Mouse (Mus musculus): ENCODE results near the gene Mall.

The Mall gene

DNA sequence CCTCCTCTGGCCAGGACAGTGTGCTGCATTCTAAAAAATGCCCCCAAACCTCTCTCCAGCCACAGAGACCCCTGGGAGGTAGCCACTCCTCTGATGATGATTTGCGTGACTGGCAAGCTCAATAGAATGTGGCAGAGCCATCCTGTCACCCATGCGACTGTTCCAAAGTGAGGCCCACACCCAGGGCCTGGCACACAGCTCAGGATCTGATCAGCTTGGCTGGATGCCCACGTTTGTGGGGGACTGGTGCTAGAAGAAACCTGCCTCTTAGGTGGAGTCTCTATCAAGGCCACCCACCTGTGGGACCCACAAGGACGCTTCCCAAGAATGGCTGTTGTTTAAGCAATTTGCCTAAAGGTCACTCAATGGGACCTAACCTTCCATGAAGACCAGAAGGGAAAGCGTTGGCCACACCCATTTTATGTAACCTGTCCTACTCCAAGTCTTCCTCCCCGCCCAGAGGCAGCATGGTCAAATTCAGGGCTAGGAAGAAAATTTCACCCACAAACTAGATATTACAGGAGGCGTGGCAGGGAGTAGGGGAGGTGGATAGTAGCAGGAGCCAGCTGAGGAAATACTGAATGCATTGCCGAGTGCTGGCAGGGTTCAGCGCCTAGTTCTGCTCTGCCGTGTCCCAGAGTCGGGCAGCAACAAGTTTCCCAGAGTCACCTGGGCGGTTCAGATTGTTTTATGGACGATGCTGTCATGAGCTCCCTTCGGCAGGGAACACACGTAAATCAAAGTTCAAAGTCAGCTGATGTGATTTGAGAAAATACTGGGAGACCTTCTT, 876 bp downstream of the Mall start:
- DNase-seq, result no peak

DNA sequence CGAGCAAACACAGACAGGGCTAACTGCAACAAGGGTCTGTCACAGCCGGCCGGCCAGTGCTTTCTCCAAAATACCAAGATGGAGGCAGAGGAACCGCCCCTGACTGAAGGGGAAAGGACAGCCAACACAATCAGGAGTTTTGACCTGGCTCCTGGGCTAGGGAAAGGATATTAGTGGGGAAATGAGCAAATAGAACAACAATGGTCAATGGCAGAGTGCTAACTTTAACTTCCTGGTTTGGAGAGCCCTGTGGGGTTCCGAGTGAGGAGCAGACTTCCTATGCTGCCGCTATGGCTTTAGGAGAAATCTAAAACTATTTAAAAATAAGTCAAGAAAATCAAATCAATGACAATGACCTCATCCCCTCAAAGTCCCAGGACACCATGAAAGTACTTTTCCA, 1.6 kb downstream of the Mall start:
- DNase-seq, result no peak

DNA sequence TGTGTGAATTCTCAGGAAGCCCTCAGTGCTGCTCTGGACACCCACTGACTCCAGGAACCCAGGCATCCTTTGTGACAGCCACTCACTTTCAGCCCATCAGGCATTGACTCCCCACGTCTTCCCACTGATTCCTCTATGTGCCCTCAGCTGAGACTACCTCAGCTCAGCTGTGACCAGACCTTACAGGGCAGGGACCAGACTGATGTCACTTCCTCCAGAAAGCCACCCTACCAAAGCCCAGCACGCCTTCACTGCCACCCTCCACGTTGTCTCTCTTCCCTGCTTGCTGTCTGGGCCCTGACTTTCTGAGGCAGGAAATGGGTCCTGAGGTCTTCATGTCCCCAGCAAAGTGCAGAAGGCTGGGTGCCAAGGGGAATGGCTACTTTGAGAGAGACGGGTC, 6.5 kb downstream of the Mall start:
- no peak for DNase-seq

DNA sequence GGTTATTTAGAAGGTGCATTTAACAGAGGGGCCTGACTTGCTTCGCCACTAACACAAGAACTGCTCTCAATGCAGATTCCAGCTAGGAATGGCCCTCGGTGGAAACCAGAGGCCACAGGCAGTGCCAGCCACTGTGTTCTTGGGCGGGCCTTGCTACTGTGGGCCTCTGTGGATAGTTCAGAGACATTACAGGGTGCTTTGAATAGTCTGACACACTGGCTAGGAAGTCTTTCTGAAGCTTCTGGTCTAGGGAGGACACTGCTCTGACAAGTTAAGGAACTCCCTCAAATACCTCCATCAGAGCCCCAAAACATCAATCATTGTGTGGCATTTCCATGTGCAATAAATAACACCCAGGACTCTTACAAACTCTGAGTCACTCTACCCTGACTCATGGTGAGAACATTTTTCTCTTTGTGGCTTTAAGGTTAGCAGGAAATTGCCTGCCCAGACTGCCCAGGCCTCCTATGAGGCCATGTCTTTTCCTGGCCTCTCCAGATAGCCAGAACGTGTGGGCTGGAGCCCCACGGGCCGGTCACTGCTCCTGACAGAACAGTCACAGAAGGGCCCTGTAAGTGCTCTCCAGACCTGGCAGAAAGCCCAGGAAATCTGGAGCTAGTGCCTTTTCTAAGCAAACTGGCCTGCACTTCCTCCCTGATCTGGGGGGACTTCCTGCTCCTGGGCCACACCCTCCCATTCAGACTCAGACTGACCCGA, 7.4 kb downstream of the Mall start:
- DNase-seq, result peak; percentile 54

DNA sequence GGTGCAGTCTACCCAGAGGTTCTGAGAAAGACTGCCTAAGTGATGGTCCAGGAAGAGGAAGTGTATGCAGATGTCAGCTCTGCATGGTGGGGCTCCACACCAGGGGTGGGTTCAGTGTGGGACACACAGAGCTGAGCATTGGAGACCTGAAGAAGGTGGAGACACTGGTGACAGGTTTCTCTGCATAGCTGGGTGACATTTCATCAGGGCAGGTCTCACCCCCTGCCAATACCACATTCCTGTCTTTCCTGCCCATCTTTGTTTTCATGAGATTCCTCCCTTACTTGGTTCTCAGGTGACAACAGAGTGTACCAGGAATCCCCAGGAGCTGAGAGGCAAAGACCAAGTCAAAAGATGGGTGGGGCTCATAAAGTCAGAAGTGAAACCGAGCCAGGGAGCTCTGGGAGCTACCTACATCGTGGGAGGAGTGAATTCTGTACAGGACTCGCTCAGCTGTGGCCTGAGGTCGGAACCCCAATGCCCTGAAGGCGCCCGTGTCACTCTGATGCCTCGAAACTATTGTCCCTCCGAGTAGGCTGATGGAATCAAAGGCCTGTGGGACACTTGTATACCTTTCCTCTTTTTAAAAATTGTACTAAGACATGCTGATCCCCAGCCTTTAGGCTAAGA, 10.8 kb downstream of the Mall start:
- DNase-seq, result no peak

DNA sequence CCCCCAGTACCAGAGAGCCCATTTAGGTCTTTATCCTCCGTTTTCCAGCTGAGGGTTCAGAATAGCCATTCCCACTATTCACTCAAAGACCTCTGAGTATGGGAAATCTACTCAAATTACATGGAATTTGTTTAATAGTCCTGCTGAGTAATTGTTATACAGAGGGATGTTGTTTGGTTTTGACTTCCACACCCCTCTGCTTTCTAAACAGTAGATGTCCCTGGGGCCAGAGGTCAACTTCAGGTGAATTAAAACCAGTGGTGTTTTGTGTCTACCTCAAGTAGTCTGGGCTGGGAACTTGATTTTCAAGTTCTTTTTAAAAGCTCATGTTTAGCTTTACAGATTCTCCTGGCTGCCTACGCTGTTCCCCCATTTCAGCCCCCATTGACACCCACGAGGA, 15.0 kb downstream of the Mall start:
- no peak for DNase-seq

DNA sequence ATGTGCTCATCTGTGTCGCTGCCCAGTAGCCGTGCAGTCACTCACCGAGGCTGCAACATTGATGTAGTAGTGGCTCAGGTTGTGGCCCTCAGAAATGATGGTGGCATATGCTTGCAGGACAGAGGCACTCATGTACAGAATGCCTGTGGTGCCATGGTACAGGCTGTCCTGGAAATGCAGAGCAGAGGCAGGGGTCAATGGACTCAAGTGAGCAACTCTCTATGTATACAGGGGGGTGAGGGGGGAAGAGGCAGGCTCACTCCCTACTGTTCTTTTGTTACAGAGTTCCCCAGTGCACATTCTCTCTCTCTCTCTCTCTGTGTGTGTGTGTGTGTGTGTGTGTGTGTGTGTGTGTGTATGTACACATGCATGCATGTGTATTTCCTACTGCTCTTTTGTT, 20.9 kb downstream of the Mall start:
- DNase-seq, result no peak

DNA sequence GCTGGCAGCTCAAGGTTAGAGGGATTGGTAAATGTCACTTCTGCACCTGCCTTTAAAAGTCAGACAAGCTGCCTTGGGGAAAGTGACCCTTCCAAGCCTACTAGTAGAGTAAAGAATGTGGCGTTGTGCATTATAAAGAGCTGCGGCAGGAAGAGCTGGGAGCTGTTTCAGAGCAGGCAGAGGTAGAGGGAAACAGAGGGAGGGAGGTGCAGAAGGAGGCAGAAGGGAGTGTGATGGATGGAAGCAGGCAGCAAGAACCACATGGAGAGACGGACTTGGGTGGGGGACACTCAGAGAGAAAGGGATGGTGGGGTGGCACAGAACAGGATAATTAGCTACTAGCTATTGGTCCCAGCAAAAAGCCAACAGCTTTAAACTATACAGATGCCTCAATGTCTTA, 21.7 kb downstream of the Mall start:
- no peak for DNase-seq

DNA sequence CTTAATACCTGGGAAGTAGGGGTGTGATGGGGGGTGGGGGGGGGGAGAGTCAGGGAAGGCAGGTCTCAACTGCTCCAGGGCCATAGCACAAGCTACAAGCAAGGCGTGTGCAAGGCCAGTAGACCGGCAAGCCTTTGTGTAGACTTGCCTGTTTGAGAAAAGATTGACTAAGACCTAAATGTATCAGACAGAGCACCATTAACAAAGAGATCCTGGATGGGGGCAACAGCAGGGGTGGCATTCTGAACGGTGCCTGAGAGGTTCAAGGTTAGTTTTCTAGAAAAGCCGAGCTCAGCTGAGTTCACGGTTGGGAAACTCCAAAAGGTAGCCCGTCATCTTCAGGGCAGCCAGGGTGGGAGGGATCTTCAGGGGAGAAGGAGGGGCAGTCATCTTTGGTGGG, 24.5 kb downstream of the Mall start:
- no peak for DNase-seq

DNA sequence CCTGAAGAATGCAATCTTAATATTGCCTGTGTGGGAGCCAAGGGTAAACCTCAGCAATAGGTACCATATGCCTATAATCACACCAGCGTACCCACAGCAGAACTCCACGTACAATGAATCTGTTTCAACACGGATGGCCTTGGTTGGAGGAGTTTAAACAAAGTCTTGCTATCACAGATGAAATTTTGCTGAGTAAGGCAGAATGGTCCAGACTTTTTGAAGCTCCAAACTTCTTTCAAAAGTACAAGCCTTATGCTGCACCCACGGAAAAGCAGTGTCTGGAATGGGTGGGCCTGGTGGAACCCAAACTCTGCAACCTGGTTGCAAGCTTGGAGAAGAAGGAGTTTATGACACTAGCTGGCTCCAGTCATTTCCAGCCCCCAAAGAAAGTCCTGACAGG, 40.5 kb downstream of the Mall start:
- no peak for DNase-seq

DNA sequence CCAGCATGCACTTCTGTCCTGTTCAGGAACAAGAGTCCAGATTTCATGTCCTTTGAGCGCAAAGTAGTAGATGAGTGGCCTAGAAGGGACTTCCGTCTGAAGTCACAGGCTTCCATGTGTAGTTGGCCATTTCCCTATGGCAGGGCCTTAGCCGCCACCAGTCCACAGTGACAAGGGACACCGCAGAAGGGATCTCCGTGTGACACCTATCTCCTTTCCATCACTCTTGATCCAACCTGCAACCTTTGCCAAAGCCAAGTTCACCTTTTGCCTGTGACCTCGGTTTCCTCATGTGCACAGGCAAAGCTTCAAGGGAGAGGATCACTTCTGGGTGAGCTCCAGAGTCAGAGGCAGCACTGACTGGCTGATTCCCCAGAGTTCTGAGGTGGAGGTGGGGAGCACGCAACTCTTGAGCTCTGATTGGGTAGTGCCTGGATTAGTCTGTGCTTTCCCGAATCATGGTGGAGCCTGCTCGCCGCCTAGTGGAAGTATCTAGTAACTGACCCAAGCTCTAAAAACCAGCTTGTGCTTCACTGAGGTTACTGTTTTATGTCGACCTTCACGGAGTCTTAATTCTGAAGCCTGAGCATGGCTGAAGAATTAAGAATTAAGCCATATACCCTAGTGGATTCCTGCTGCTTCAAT, 45.9 kb downstream of the Mall start:
- DNase-seq, result peak; percentile 57

DNA sequence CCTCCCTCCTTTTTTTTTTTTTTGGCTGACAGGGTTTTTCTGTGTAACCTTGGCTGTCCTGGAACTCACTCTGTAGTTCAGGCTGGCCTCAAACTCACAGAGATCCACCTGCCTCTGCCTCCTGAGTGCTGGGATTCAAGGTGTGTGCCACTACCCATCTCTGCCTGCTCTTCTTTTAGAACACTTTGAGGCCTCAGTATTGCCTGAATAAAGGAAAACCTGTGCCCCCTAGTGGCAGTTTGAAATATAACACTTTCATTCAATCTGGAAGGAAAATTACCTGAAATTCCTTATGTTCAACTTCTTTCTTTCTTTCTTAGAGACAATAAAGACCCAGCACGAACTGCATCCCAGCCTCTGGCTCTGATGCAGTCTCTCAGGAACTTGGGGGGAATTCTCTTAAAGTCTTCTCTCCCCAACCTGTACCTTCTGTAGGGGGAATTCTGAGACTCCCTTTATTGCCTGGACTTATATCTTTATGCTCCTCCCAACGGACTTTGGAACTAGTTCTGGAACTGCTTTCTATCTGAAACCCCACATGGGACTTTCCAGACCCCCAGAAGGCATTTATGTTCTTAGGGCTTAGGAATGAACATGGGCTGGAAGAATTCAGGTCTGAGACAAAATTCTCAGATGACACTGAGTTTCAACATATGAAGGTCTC, 61.8 kb downstream of the Mall start:
- peak; percentile 9 for DNase-seq

DNA sequence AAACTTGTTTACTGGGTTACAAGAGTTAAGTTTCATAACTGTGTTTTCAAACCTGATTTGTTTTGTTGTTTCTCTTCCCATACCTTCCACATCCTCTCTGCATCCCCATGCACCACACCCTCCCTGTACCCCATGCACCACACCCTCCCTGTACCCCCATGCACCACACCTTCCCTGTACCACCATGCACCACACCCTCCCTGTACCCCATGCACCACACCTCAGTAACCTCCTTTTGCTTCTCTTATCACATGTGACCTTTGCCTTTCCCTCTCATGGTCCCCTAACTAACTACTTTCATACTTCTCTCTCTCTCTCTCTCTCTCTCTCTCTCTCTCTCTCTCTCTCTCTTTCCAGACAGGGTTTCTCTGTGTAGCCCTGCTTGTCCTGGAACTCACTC, 62.7 kb downstream of the Mall start:
- no peak for DNase-seq

DNA sequence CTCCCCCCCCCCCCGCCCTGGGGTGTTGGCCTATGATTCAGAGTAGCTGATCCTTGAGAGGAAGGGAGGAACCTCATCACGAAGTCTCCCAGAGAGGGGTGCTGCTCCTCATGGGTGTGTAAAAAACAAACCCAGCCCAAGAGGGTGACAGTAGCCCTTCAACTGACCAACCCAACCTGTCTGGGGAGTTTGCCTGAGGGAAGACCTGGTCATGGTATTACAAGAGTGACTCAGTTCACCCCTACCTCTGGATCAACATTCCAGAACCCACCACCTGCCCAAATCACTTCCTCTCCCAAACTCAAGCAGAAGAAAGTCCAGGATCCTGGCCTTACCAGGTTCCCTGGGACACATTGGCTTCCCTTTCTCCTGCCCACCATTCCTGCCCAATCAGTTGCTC, 67.0 kb downstream of the Mall start:
- DNase-seq, result no peak

DNA sequence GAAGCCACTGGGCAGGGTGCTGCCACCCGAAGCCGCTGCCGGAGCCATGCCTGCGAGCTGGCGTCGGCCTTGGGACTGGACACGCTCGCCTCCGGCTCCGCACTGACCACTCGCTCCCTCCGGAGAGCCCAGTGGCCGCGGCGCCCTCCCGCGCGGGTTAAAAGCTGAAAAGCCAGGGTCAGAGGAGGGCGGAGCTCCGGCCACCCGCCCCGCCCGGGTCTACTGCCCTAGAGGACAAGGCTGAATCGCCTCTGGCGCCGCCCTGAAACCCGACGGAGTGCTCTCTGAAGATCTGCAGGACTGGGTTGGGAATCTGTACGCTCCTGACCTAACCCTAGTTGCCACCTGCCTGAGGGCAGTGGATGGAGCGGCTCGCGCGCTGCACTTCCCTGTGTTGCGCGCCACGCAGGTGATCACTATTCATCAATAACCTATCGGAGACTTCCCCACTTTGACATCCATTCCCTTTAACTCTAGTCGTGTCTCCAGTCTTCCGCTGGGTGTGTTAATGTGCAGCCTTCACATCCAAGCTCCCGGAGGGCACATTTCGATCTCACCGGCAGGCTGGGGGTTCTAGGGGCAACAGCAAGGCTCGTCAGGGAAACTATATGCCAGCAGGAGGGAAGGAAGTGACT, 73.5 kb downstream of the Mall start, which contains the start of gene Mal:
Gene Mal, minus strand, starts transcription at position 610 of the 635 bp plus-strand sequence.
- peak; percentile 10 for DNase-seq

DNA sequence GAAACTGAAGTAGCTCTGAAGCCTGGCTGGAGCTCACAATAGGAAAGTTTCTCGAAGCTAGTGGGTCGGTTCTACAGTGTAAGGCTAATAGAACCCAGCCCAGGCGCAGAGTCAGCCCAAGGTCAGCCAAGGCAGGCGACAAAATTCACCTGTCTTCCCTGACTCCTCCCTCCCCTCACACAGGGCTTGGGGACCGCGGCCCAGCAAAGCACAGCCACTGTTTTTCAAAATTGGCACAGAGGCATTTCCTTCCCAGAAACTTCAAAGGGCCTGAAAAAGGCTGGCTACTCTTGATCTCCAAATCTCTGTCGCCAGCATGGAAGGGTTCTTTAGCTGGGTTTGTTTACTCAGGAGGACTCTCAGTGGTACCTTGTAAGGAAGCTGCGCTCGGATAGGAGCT, 74.3 kb downstream of the Mall start:
- no peak for DNase-seq

DNA sequence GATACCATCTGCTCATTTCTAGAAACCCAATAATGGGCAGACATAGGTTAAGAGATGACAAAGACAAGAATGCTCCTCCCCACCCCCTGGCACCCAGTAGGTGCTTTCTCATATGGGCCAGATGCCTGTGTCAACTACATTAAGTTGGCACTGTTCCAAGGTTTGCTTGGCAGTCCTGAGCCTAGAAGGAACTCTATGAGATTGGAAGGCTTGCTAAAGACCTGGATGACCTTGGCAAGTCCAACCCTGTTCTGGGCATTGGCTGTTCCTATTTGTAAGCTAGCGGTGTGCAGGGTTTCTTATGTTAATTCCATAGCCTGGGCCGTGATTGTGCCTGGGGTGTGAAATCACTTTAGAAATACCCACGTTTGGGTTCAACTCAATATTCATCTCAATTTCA, 74.9 kb downstream of the Mall start:
- no peak for DNase-seq

Data from right cerebral cortex, postnatal 4 days (tissue).